Mouse (Mus musculus): ENCODE measurements around the gene Fpr1. TPM values are rescaled to one million over a fixed set of nuclear protein-coding genes. Genes with fewer than 3 reads are reported as not detected.

Fpr1 gene
- polyA plus RNA-seq, 1 experiment from 2014 or later = not detected

DNA sequence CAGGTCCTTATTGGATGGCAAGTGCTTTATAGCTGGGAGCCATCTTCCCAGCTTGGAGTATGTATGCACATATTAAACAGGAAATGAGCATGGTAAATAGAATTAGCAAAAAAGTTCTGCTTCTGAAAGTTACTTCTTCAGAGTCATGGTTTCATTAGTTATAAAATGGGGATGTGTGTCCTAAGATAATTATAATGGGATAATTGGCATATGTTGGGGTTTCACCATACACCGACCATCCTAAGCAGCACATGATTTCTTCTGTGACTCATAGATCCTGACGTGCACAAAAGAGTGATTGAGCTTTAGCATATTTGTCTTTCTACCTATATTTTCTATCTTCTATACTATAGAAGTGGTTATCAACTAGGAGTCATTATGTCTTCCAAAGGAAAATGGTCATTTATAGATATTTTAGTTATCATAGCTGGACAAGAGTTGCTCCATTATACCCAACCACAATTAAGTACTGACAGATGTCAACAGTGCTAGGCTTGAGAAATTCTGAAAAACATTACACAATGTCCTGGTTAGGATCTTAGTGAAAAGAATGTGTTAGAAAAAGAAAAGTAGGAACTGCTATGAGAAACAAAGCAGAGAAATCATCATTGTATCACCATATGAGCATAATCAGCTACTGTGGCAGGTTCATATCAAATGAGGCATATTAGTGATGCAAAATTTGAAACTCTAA, 6.1 kb upstream of the Fpr1 start:
- no peaks in the 10 kb centered on the region for H3K9me3 ChIP-seq (ENCODE audit: control insufficient read depth, low read length)

DNA sequence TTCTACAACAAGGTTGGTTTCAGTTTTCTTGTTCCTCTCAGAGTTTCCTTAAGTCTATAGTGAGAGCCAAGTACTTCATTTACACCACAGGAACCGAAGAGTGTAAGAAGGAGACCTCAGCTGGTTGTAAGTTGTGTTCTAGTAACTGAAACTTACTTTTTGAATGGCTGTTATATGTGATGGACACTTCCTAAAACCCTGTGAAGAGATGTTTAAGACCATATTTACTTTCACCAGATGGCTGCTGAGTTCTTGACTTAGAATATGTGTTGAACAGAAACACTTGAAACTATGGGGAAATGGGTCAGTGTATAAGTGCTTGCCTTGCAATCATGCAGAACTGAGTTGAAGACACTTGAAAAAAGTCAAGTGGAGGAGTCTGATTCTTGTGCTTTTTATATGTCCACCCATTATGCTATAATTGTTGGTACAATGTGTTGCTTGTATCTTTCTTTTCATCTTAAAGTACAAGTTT, 4.1 kb upstream of the Fpr1 start, which contains the start of the genes Fpr2 and Fpr3:
Fpr2 (plus strand) TSS at position 51 of the 475 bp plus-strand sequence.
Fpr3 (plus strand) TSS at position 79 of the 475 bp plus-strand sequence.
- Histone ChIP-seq H3K36me3 (ENCODE audit: control insufficient read depth, insufficient read depth, low read length) (no peaks in the 10 kb centered on the region), H3K9ac (ENCODE audit: low read length) (no peak within 1 kb of the TSS), H3K4me2 (ENCODE audit: low read length) (no peak within 1 kb of the TSS), H3K4me3 (ENCODE audit: low read depth, low read length) (no peak within 1 kb of the TSS), H3K4me1 (replicated peaks; ENCODE audit: control insufficient read depth, insufficient read depth, low read length) (no peaks in the 10 kb centered on the region), H3K27me3 (replicated peaks; ENCODE audit: control insufficient read depth, insufficient read depth, low read length) (no peaks in the 10 kb centered on the region), H3K27ac (ENCODE audit: low read depth) (no peak within 1 kb of the TSS), H3K9me3 (ENCODE audit: control insufficient read depth, low read length) (no peaks in the 10 kb centered on the region)
- WGBS = 61% methylated on average over 1 of the region's 1 CpGs
- no peak for DNase-seq (ENCODE audit: low spot score)
- no peak for ATAC-seq (replicated peaks; ENCODE audit: low FRiP score, low TSS enrichment, low read depth)

More for the DNA sequence above, 6.1 kb upstream of the Fpr1 start:
- H3K27me3 ChIP-seq (replicated peaks; ENCODE audit: control insufficient read depth, insufficient read depth, low read length) = no peaks in the 10 kb centered on the region
- no peaks in the 10 kb centered on the region for H3K4me1 ChIP-seq (replicated peaks; ENCODE audit: control insufficient read depth, insufficient read depth, low read length)
- H3K27ac ChIP-seq (ENCODE audit: low read depth) = no peak overlapping the region
- ATAC-seq (replicated peaks; ENCODE audit: low FRiP score, low TSS enrichment, low read depth) (no peak), DNase-seq (ENCODE audit: low spot score) (no peak)
- WGBS = 84% methylated on average over 2 of the region's 2 CpGs
- no peak overlapping the region for H3K4me3 ChIP-seq (ENCODE audit: low read depth, low read length)
- no peaks in the 10 kb centered on the region for H3K36me3 ChIP-seq (ENCODE audit: control insufficient read depth, insufficient read depth, low read length)
- no peak overlapping the region for H3K4me2 ChIP-seq (ENCODE audit: low read length)
- H3K9ac ChIP-seq (ENCODE audit: low read length) = no peak overlapping the region

DNA sequence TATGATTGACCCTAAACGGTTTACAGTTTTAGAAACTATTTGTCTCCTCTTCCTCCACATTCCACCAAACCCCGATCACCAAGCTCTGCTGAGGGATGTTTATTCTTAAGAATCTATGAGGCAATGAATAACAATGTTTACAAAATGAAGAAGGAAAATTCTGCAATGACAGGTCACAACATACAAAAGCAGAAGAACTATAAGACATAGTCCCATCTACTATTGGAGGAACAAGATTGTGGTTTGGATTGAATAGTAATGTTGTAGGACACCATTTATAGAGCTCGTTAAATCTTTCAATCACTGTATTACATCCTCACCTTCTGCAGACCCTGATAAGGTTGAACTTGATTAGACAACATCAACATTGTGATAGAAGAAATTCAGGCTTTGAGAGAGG, 1.1 kb downstream of the Fpr1 start:
- no peaks in the 10 kb centered on the region for H3K4me1 ChIP-seq (replicated peaks; ENCODE audit: control insufficient read depth, insufficient read depth, low read length)
- no peak overlapping the region for H3K4me2 ChIP-seq (ENCODE audit: low read length)
- WGBS = 72% methylated on average over 3 of the region's 3 CpGs
- no peak overlapping the region for H3K9ac ChIP-seq (ENCODE audit: low read length)
- no peak for DNase-seq (ENCODE audit: low spot score)
- no peak overlapping the region for H3K4me3 ChIP-seq (ENCODE audit: low read depth, low read length)
- H3K27me3 ChIP-seq (replicated peaks; ENCODE audit: control insufficient read depth, insufficient read depth, low read length) = no peaks in the 10 kb centered on the region
- no peaks in the 10 kb centered on the region for H3K36me3 ChIP-seq (ENCODE audit: control insufficient read depth, insufficient read depth, low read length)
- no peak overlapping the region for H3K27ac ChIP-seq (ENCODE audit: low read depth)
- H3K9me3 ChIP-seq (ENCODE audit: control insufficient read depth, low read length) = no peaks in the 10 kb centered on the region
- no peak for ATAC-seq (replicated peaks; ENCODE audit: low FRiP score, low TSS enrichment, low read depth)

DNA sequence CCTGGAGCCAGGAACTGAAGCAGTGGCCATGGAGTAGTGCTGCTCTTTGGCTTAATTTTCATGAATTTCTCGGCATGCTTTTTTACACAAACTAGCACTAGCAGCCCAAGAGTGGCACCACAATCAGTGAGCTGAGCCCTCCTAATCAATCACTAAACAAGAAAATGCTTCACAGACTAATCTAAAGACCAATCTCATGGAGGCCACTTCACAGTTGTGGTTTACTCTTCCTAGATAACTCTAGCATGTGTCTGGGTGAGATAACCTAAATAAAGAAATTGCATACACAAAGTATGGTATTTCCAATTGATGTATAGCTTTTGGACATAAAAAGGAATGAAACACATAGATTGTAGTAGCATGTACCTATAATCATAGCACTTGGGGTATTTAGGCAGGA, 4.4 kb downstream of the Fpr1 start:
- no peak overlapping the region for H3K27ac ChIP-seq (ENCODE audit: low read depth)
- no peak overlapping the region for H3K9ac ChIP-seq (ENCODE audit: low read length)
- H3K9me3 ChIP-seq (ENCODE audit: control insufficient read depth, low read length) = no peaks in the 10 kb centered on the region
- DNase-seq (ENCODE audit: low spot score) = no peak
- H3K4me1 ChIP-seq (replicated peaks; ENCODE audit: control insufficient read depth, insufficient read depth, low read length) = no peaks in the 10 kb centered on the region
- no peaks in the 10 kb centered on the region for H3K36me3 ChIP-seq (ENCODE audit: control insufficient read depth, insufficient read depth, low read length)
- no peak for ATAC-seq (replicated peaks; ENCODE audit: low FRiP score, low TSS enrichment, low read depth)
- no peak overlapping the region for H3K4me3 ChIP-seq (ENCODE audit: low read depth, low read length)
- no peaks in the 10 kb centered on the region for H3K27me3 ChIP-seq (replicated peaks; ENCODE audit: control insufficient read depth, insufficient read depth, low read length)
- 89% methylated on average over 1 of the region's 1 CpGs for whole genome bisulfite sequencing
- H3K4me2 ChIP-seq (ENCODE audit: low read length) = no peak overlapping the region

DNA sequence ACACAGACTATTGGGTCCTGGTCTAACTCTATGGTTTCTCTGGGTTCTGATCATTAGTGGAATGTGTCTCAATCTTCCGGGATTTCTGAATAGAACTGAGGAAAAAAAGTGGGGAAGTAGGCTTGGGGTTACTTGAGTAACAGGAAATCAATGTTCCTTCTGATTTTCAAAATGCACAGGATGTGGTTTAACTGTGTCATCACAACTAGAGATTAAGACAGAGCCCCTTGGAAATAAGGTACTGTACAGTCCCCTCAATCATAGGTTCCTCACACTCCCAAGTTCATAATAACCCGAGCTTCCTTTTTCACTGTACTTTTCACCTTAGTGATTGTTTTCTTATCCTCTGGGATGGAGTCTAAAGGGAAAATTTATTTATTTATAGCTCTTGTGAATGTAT, 12.0 kb downstream of the Fpr1 start:
- Histone ChIP-seq H3K9ac (ENCODE audit: low read length) (no peak overlapping the region), H3K4me2 (ENCODE audit: low read length) (no peak overlapping the region), H3K4me1 (replicated peaks; ENCODE audit: control insufficient read depth, insufficient read depth, low read length) (no peaks in the 10 kb centered on the region), H3K9me3 (ENCODE audit: control insufficient read depth, low read length) (no peaks in the 10 kb centered on the region), H3K27ac (ENCODE audit: low read depth) (no peak overlapping the region), H3K36me3 (ENCODE audit: control insufficient read depth, insufficient read depth, low read length) (no peaks in the 10 kb centered on the region), H3K4me3 (ENCODE audit: low read depth, low read length) (no peak overlapping the region), H3K27me3 (replicated peaks; ENCODE audit: control insufficient read depth, insufficient read depth, low read length) (no peaks in the 10 kb centered on the region)
- no peak for DNase-seq (ENCODE audit: low spot score)
- no peak for ATAC-seq (replicated peaks; ENCODE audit: low FRiP score, low TSS enrichment, low read depth)
- 86% methylated on average over 2 of the region's 2 CpGs for WGBS

DNA sequence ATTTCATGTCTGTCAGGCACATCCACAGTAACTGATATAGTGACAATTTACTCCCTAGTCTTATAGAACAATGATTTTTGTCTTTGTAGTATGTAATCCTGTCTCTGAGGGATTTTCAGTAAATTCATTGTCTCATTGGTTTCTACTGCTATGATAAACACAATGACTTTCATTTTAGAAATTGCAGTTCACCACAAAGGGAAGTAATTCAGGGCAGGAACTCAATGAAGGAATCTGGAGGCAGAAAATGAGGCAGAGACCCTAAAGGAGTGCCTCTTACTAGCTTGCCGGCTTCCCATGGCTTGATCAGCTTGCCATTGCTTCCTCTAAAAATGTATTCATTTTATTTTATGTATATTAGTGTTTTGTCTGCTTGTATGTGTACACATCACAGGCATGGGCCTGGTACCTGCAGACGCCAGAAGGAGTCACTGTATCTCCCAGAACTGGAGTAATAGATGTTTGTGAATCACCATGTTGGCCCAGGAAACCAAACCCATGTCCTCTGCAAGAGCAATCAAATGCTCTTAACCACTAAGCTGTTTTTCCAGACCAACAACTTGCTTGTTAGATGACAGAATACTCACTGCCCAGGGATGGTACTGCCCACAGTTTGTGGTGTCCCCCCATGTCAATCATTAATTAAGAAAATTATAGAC, 12.7 kb downstream of the Fpr1 start:
- WGBS = 80% methylated on average over 2 of the region's 2 CpGs
- H3K4me1 ChIP-seq (replicated peaks; ENCODE audit: control insufficient read depth, insufficient read depth, low read length) = no peaks in the 10 kb centered on the region
- peaks cover 4% of the 10 kb centered on the region; the same call in 1 of the 2 replicates for H3K36me3 ChIP-seq (ENCODE audit: control insufficient read depth, insufficient read depth, low read length)
- H3K27ac ChIP-seq (ENCODE audit: low read depth) = no peak overlapping the region
- H3K27me3 ChIP-seq (replicated peaks; ENCODE audit: control insufficient read depth, insufficient read depth, low read length) = no peaks in the 10 kb centered on the region
- no peak for DNase-seq (ENCODE audit: low spot score)
- H3K9ac ChIP-seq (ENCODE audit: low read length) = no peak overlapping the region
- H3K9me3 ChIP-seq (ENCODE audit: control insufficient read depth, low read length) = no peaks in the 10 kb centered on the region
- no peak for ATAC-seq (replicated peaks; ENCODE audit: low FRiP score, low TSS enrichment, low read depth)
- H3K4me3 ChIP-seq (ENCODE audit: low read depth, low read length) = no peak overlapping the region
- no peak overlapping the region for H3K4me2 ChIP-seq (ENCODE audit: low read length)

DNA sequence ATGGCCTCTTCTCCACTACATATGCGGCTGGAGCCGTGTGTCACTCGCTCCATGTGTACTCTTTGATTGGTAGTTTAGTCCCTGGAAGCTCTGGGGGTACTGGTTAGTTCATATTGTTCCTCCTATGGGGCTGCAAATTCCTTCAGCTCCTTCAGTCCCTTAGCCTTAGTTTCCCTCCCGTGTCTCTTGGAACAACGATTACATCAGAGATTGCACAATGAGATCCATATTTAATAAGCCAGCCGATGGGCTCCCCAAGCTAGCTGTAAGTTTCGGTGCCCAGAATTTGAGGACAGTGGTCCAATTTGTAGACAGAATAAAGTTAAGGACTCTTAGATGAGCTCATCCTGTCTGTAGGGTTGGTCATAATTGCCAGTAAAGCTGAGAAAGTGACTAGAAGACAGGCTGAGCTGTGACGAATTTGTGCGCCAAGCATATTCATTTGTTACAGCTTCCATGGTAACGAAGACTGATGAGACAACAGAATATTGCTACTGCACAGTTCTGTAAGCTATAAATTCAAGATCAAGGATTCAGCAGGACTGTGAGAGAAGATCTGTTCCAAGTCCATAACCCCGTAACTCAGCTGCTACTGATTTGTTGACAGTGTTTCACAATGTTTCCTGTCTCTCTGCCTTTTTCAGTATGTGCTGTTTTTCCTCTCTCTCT, 16.8 kb downstream of the Fpr1 start:
- 83% methylated on average over 11 of the region's 11 CpGs for WGBS
- ATAC-seq (replicated peaks; ENCODE audit: low FRiP score, low TSS enrichment, low read depth) (no peak), DNase-seq (ENCODE audit: low spot score) (no peak)

DNA sequence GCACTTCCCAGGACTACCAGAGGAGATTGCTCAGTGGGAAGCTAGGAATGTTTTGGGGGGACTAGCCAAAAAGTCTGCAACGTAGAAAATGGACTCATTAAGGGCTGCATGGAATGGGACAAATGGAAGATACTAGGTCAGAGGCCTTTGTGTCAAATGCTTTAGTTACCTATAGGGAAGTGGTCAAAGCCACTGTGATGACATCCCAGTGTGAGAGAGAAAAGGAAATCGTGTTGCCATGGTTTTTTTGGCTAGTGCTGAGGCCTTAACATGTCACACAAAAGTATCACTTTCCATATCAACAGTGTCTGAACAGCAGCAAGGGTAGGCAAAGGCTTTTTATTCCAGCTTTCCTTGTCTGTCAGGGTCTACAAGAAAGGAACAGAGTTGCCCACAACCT, 18.6 kb downstream of the Fpr1 start:
- ATAC-seq (replicated peaks; ENCODE audit: low FRiP score, low TSS enrichment, low read depth) (no peak), DNase-seq (ENCODE audit: low spot score) (no peak)
- H3K4me3 ChIP-seq (ENCODE audit: low read depth, low read length) = no peak overlapping the region
- WGBS = 79% methylated on average over 2 of the region's 2 CpGs
- H3K27ac ChIP-seq (ENCODE audit: low read depth) = no peak overlapping the region
- no peak overlapping the region for H3K4me2 ChIP-seq (ENCODE audit: low read length)
- no peaks in the 10 kb centered on the region for H3K4me1 ChIP-seq (replicated peaks; ENCODE audit: control insufficient read depth, insufficient read depth, low read length)
- peaks cover 22% of the 10 kb centered on the region; the same call in 1 of the 2 replicates for H3K36me3 ChIP-seq (ENCODE audit: control insufficient read depth, insufficient read depth, low read length)
- no peaks in the 10 kb centered on the region for H3K9me3 ChIP-seq (ENCODE audit: control insufficient read depth, low read length)
- no peak overlapping the region for H3K9ac ChIP-seq (ENCODE audit: low read length)
- no peaks in the 10 kb centered on the region for H3K27me3 ChIP-seq (replicated peaks; ENCODE audit: control insufficient read depth, insufficient read depth, low read length)

More for the DNA sequence above, 16.8 kb downstream of the Fpr1 start:
- Histone ChIP-seq H3K4me2 (ENCODE audit: low read length) (no peak overlapping the region), H3K9me3 (ENCODE audit: control insufficient read depth, low read length) (no peaks in the 10 kb centered on the region), H3K9ac (ENCODE audit: low read length) (no peak overlapping the region), H3K36me3 (ENCODE audit: control insufficient read depth, insufficient read depth, low read length) (peaks cover 22% of the 10 kb centered on the region; the same call in 1 of the 2 replicates), H3K4me1 (replicated peaks; ENCODE audit: control insufficient read depth, insufficient read depth, low read length) (no peaks in the 10 kb centered on the region), H3K27me3 (replicated peaks; ENCODE audit: control insufficient read depth, insufficient read depth, low read length) (no peaks in the 10 kb centered on the region), H3K27ac (ENCODE audit: low read depth) (no peak overlapping the region), H3K4me3 (ENCODE audit: low read depth, low read length) (no peak overlapping the region)

All from intestine, embryonic 14.5 days (tissue).